Mouse (Mus musculus) naive thymus-derived CD4-positive, alpha-beta T cell, adult 2 months (primary cell): ENCODE data around the gene Fem1a.

Experiments
- DNase-seq: peaks from one replicate; pipeline ENCODE4 v3.0.0-alpha.2; 2011; ENCODE audit warnings: low read depth

The Fem1a gene

GRCm38 (mm10) chr17:56279481-56280155 is 23.0 kb downstream of the Fem1a start:
- DNase-seq = no peak

- no peak for DNase-seq
These were observed 24.6 kb downstream of the Fem1a start for GRCm38 (mm10) chr17:56281193-56281592.

GRCm38 (mm10) chr17:56282802-56283201 is 26.2 kb downstream of the Fem1a start:
- DNase-seq = no peak

- DNase-seq = no peak
These were observed 26.7 kb downstream of the Fem1a start for GRCm38 (mm10) chr17:56283316-56283715.

- DNase-seq = no peak
These were observed 29.4 kb downstream of the Fem1a start for GRCm38 (mm10) chr17:56285995-56286394.

- DNase-seq = no peak
These were observed 31.2 kb downstream of the Fem1a start for GRCm38 (mm10) chr17:56287830-56288229.

- DNase-seq = no peak
These were observed 32.3 kb downstream of the Fem1a start for GRCm38 (mm10) chr17:56288866-56289265.

- peak; percentile 71 for DNase-seq
These were observed 33.0 kb downstream of the Fem1a start for GRCm38 (mm10) chr17:56289371-56290331.

- peak; percentile 93 for DNase-seq
These were observed 34.0 kb downstream of the Fem1a start for GRCm38 (mm10) chr17:56290388-56291170.

GRCm38 (mm10) chr17:56291171-56291511 is 34.5 kb downstream of the Fem1a start:
- peak; percentile 93 for DNase-seq

- no peak for DNase-seq
These were observed 35.3 kb downstream of the Fem1a start for GRCm38 (mm10) chr17:56291826-56292475.

- no peak for DNase-seq
These were observed 36.1 kb downstream of the Fem1a start, which contains the start of gene Plin3 for GRCm38 (mm10) chr17:56292531-56293222. TSS of gene Plin3 (minus strand) at chr17:56292873.

- no peak for DNase-seq
These were observed 36.7 kb downstream of the Fem1a start for GRCm38 (mm10) chr17:56293291-56293690.

- DNase-seq = no peak
These were observed 37.6 kb downstream of the Fem1a start for GRCm38 (mm10) chr17:56294241-56294640.

- DNase-seq = no peak
These were observed 39.6 kb downstream of the Fem1a start for GRCm38 (mm10) chr17:56296201-56296600.

- no peak for DNase-seq
These were observed 41.6 kb downstream of the Fem1a start for GRCm38 (mm10) chr17:56298238-56298637.

GRCm38 (mm10) chr17:56300186-56300585 is 43.6 kb downstream of the Fem1a start, which contains the start of gene Arrdc5:
TSS of gene Arrdc5 (minus strand) at chr17:56300286.
- DNase-seq = no peak

- DNase-seq = no peak
These were observed 45.9 kb downstream of the Fem1a start for GRCm38 (mm10) chr17:56302363-56302996.

- DNase-seq = peak; percentile 62
These were observed 46.7 kb downstream of the Fem1a start, which contains the start of gene Uhrf1 for GRCm38 (mm10) chr17:56303160-56303846. TSS of gene Uhrf1 (plus strand) at chr17:56303321.
